Mouse (Mus musculus): Measurements from ENCODE around the gene Sema5b. TPM values are rescaled to one million over a fixed set of nuclear protein-coding genes. Genes with fewer than 3 reads are reported as not detected.

Gene Sema5b
- total and polyA plus RNA-seq, 2 experiments: 0.37 to 0.62 TPM

GRCm38 (mm10) chr16:35596661-35597350 lies 55.9 kb downstream of the Sema5b start:
- no peak overlapping the region for H3K27ac ChIP-seq (replicated peaks; ENCODE audit: insufficient read depth, low read depth, low read length)
- no peak overlapping the region for H3K4me3 ChIP-seq (ENCODE audit: insufficient read depth, low read depth, low read length)
- H3K4me1 ChIP-seq (ENCODE audit: control insufficient read depth, insufficient read depth, low read length): no peaks in the 10 kb centered on the region
- no peak for DNase-seq (ENCODE audit: extremely low read depth, low read depth, low spot score)
- H3K27me3 ChIP-seq (ENCODE audit: control insufficient read depth, insufficient read depth, low read length): no peaks in the 10 kb centered on the region
- no peaks in the 10 kb centered on the region for H3K36me3 ChIP-seq (ENCODE audit: control insufficient read depth, insufficient read depth, low read length)
- 68% methylated on average over 8 of the region's 8 CpGs for WGBS
- H3K9ac ChIP-seq (ENCODE audit: low read depth, low read length): no peak overlapping the region
- TF ChIP-seq POLR2A (IDR thresholded peaks at IDR 0.05; ENCODE audit: extremely low read depth, insufficient read depth, low read length) (no peak), CTCF (IDR thresholded peaks at IDR 0.05; ENCODE audit: low read depth, low read length) (no peak)
- no peaks in the 10 kb centered on the region for H3K79me2 ChIP-seq (ENCODE audit: control insufficient read depth, insufficient read depth, low read length)

GRCm38 (mm10) chr16:35597991-35598390 lies 57.0 kb downstream of the Sema5b start:
- 37% methylated on average over 6 of the region's 6 CpGs for WGBS
- Histone ChIP-seq H3K4me3 (ENCODE audit: insufficient read depth, low read depth, low read length) (no peak overlapping the region), H3K4me1 (ENCODE audit: control insufficient read depth, insufficient read depth, low read length) (no peaks in the 10 kb centered on the region), H3K27ac (replicated peaks; ENCODE audit: insufficient read depth, low read depth, low read length) (no peak overlapping the region), H3K79me2 (ENCODE audit: control insufficient read depth, insufficient read depth, low read length) (no peaks in the 10 kb centered on the region), H3K27me3 (ENCODE audit: control insufficient read depth, insufficient read depth, low read length) (no peaks in the 10 kb centered on the region), H3K36me3 (ENCODE audit: control insufficient read depth, insufficient read depth, low read length) (no peaks in the 10 kb centered on the region), H3K9ac (ENCODE audit: low read depth, low read length) (no peak overlapping the region)
- no peak for DNase-seq (ENCODE audit: extremely low read depth, low read depth, low spot score)
- no peak for TF ChIP-seq CTCF (IDR thresholded peaks at IDR 0.05; ENCODE audit: low read depth, low read length)
- no peak for TF ChIP-seq POLR2A (IDR thresholded peaks at IDR 0.05; ENCODE audit: extremely low read depth, insufficient read depth, low read length)

- no peaks in the 10 kb centered on the region for H3K36me3 ChIP-seq (ENCODE audit: control insufficient read depth, insufficient read depth, low read length)
These were observed 57.9 kb downstream of the Sema5b start for GRCm38 (mm10) chr16:35598802-35599201.

GRCm38 (mm10) chr16:35600282-35600681 lies 59.3 kb downstream of the Sema5b start:
- Histone ChIP-seq H3K79me2 (ENCODE audit: control insufficient read depth, insufficient read depth, low read length) (no peaks in the 10 kb centered on the region), H3K4me3 (ENCODE audit: insufficient read depth, low read depth, low read length) (no peak overlapping the region)
- TF ChIP-seq CTCF (IDR thresholded peaks at IDR 0.05; ENCODE audit: low read depth, low read length) (no peak), POLR2A (IDR thresholded peaks at IDR 0.05; ENCODE audit: extremely low read depth, insufficient read depth, low read length) (no peak)

More at GRCm38 (mm10) chr16:35598802-35599201, 57.9 kb downstream of the Sema5b start:
- Histone ChIP-seq H3K79me2 (ENCODE audit: control insufficient read depth, insufficient read depth, low read length) (no peaks in the 10 kb centered on the region), H3K4me1 (ENCODE audit: control insufficient read depth, insufficient read depth, low read length) (no peaks in the 10 kb centered on the region), H3K27ac (replicated peaks; ENCODE audit: insufficient read depth, low read depth, low read length) (no peak overlapping the region), H3K9ac (ENCODE audit: low read depth, low read length) (no peak overlapping the region), H3K27me3 (ENCODE audit: control insufficient read depth, insufficient read depth, low read length) (no peaks in the 10 kb centered on the region), H3K4me3 (ENCODE audit: insufficient read depth, low read depth, low read length) (no peak overlapping the region)
- WGBS: 71% methylated on average over 5 of the region's 5 CpGs
- TF ChIP-seq CTCF (IDR thresholded peaks at IDR 0.05; ENCODE audit: low read depth, low read length): no peak
- no peak for TF ChIP-seq POLR2A (IDR thresholded peaks at IDR 0.05; ENCODE audit: extremely low read depth, insufficient read depth, low read length)
- no peak for DNase-seq (ENCODE audit: extremely low read depth, low read depth, low spot score)

GRCm38 (mm10) chr16:35601426-35601825 lies 60.5 kb downstream of the Sema5b start:
- H3K36me3 ChIP-seq (ENCODE audit: control insufficient read depth, insufficient read depth, low read length): no peaks in the 10 kb centered on the region
- H3K79me2 ChIP-seq (ENCODE audit: control insufficient read depth, insufficient read depth, low read length): no peaks in the 10 kb centered on the region
- H3K4me3 ChIP-seq (ENCODE audit: insufficient read depth, low read depth, low read length): no peak overlapping the region
- 95% methylated on average over 6 of the region's 6 CpGs for WGBS
- no peak for DNase-seq (ENCODE audit: extremely low read depth, low read depth, low spot score)
- H3K27me3 ChIP-seq (ENCODE audit: control insufficient read depth, insufficient read depth, low read length): 0 out of 2 replicates have a peak, but pooled peaks cover 2% of the 10 kb centered on the region
- H3K4me1 ChIP-seq (ENCODE audit: control insufficient read depth, insufficient read depth, low read length): no peaks in the 10 kb centered on the region
- H3K9ac ChIP-seq (ENCODE audit: low read depth, low read length): no peak overlapping the region
- H3K27ac ChIP-seq (replicated peaks; ENCODE audit: insufficient read depth, low read depth, low read length): no peak overlapping the region
- no peak for TF ChIP-seq CTCF (IDR thresholded peaks at IDR 0.05; ENCODE audit: low read depth, low read length)
- TF ChIP-seq POLR2A (IDR thresholded peaks at IDR 0.05; ENCODE audit: extremely low read depth, insufficient read depth, low read length): no peak

More at GRCm38 (mm10) chr16:35600282-35600681, 59.3 kb downstream of the Sema5b start:
- Histone ChIP-seq H3K27ac (replicated peaks; ENCODE audit: insufficient read depth, low read depth, low read length) (no peak overlapping the region), H3K36me3 (ENCODE audit: control insufficient read depth, insufficient read depth, low read length) (no peaks in the 10 kb centered on the region), H3K9ac (ENCODE audit: low read depth, low read length) (no peak overlapping the region), H3K4me1 (ENCODE audit: control insufficient read depth, insufficient read depth, low read length) (no peaks in the 10 kb centered on the region), H3K27me3 (ENCODE audit: control insufficient read depth, insufficient read depth, low read length) (0 out of 2 replicates have a peak, but pooled peaks cover 2% of the 10 kb centered on the region)
- DNase-seq (ENCODE audit: extremely low read depth, low read depth, low spot score): no peak
- 78% methylated on average over 5 of the region's 5 CpGs for WGBS

- Histone ChIP-seq H3K27me3 (ENCODE audit: control insufficient read depth, insufficient read depth, low read length) (0 out of 2 replicates have a peak, but pooled peaks cover 2% of the 10 kb centered on the region), H3K27ac (replicated peaks; ENCODE audit: insufficient read depth, low read depth, low read length) (no peak overlapping the region), H3K36me3 (ENCODE audit: control insufficient read depth, insufficient read depth, low read length) (no peaks in the 10 kb centered on the region), H3K4me3 (ENCODE audit: insufficient read depth, low read depth, low read length) (no peak overlapping the region), H3K79me2 (ENCODE audit: control insufficient read depth, insufficient read depth, low read length) (no peaks in the 10 kb centered on the region), H3K4me1 (ENCODE audit: control insufficient read depth, insufficient read depth, low read length) (no peaks in the 10 kb centered on the region), H3K9ac (ENCODE audit: low read depth, low read length) (no peak overlapping the region)
- no peak for DNase-seq (ENCODE audit: extremely low read depth, low read depth, low spot score)
- TF ChIP-seq POLR2A (IDR thresholded peaks at IDR 0.05; ENCODE audit: extremely low read depth, insufficient read depth, low read length) (no peak), CTCF (IDR thresholded peaks at IDR 0.05; ENCODE audit: low read depth, low read length) (no peak)
- 71% methylated on average over 9 of the region's 9 CpGs for WGBS
These were observed 61.6 kb downstream of the Sema5b start for GRCm38 (mm10) chr16:35602529-35602928.
